Mouse (Mus musculus) CH12.LX (cell line): ENCODE results near the gene Ctnnd2.

ENCODE experiments used
- CTCF ChIP-seq, 2 experiments: IDR thresholded peaks in 1 of 2; conservative IDR thresholded peaks in 1 of 2; 2 replicates each; pipeline ENCODE4 v1.5.1; 2011 to 2012; ENCODE audit warnings: low read depth in 2 of 2, low read length in 2 of 2, improper control_type of control experiment in 1 of 2, inconsistent platforms in 1 of 2, mild to moderate bottlenecking in 1 of 2, moderate library complexity in 1 of 2
- HCFC1 ChIP-seq: IDR thresholded peaks from 2 replicates; pipeline ENCODE4 v1.6.1; 2012; ENCODE audit warnings: low read depth, mild to moderate bottlenecking, inconsistent platforms, low read length, improper control_type of control experiment
- PAX5 ChIP-seq: IDR thresholded peaks from 2 replicates; pipeline ENCODE4 v1.6.1; 2012; ENCODE audit warnings: low read length, inconsistent platforms, mixed read lengths
- POLR2A ChIP-seq: IDR thresholded peaks from 2 replicates; pipeline ENCODE4 v1.6.1; 2011; ENCODE audit warnings: low read depth, mild to moderate bottlenecking, improper control_type of control experiment, low read length
- ZC3H11A ChIP-seq: IDR thresholded peaks from 2 replicates; pipeline ENCODE4 v1.6.1; 2012; ENCODE audit warnings: low read depth, mild to moderate bottlenecking, inconsistent platforms, low read length, improper control_type of control experiment

DNA sequence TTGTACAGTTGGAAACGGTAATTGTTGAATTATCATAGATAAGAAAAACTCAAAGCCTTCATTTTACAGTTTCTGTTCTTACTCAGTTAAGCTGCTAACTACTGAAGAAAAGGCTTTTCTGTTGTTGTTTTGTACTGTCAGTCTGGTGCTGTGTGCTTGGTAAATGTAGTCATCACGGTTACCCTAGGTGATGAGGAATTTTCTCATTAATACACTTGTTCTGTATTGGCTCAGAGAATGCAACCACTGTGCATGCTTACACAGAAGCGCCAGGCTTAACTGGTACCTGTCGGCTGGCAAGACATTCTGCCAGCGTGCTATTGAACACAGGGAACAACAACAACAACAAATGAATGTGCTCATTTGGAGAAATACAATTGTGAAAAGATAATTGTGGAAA lies 103.3 kb downstream of the Ctnnd2 start:
- TF ChIP-seq HCFC1 (no peak), PAX5 (no peak), CTCF (conservative IDR thresholded peaks at IDR 0.05 in 1 of 2, IDR thresholded peaks at IDR 0.05 in 1 of 2; ENCODE audit: low read depth in 2 of 2, low read length in 2 of 2) (no peak), POLR2A (no peak), ZC3H11A (no peak)
